Mouse (Mus musculus) heart, adult 8-10 months (tissue): ENCODE results near the gene Vsir. TPM values are rescaled to one million over a fixed set of nuclear protein-coding genes. Genes with fewer than 3 reads are reported as not detected.

ENCODE experiments used
- total RNA-seq, 4 experiments: library from RNA; stranded (reverse); gene quantifications; 2 replicates each; pipeline ENCODE4 v1.2.4; 2022

Vsir gene
- total RNA-seq, 4 experiments from 2014 or later = 11.2 to 19.9 (median 15.0) TPM

Other genes with a start within 250 kb of the Vsir start
- gene Spock2, start 240.6 kb upstream of the Vsir start, total RNA-seq = 10 to 100 TPM; 12.2 to 24.8 (median 14.4) TPM
- 1 to 10 TPM in 1 of 4 experiments, under 1 TPM in 3; 0.65 to 1.2 (median 0.80) TPM for gene Chst3, start 127.6 kb upstream of the Vsir start, total RNA-seq
- gene Psap, start 69.2 kb upstream of the Vsir start, total RNA-seq = 1,000 to 10,000 TPM; 1,268 to 1,360 (median 1,315) TPM
- not detected for gene Gm17455, start 52.9 kb downstream of the Vsir start, total RNA-seq